Mouse (Mus musculus) CH12.LX (cell line): Measurements from ENCODE around the gene Vps37b. TPM values are rescaled to one million over a fixed set of nuclear protein-coding genes. Genes with fewer than 3 reads are reported as not detected.

Source experiments
- DNase-seq: peaks from one replicate; pipeline ENCODE4 v3.0.0-alpha.2; 2013; ENCODE audit errors: extremely low read depth
- H3K27ac ChIP-seq: 2 replicates; pipeline ENCODE4 v1.5.1; 2012; ENCODE audit warnings: low read depth, mild to moderate bottlenecking, control low read depth, moderate library complexity; ENCODE audit not compliant: insufficient read depth
- H3K27me3 ChIP-seq: replicated peaks from 2 replicates; pipeline ENCODE3; 2012; ENCODE audit warnings: inconsistent platforms
- H3K36me3 ChIP-seq, 2 experiments: replicated peaks in 1 of 2; 2 replicates each; pipeline versions ENCODE3 to v1.6.1; 2012; ENCODE audit warnings: inconsistent platforms in 1 of 2, low read length in 1 of 2, mild to moderate bottlenecking in 1 of 2, mixed read lengths in 1 of 2, moderate library complexity in 1 of 2; ENCODE audit not compliant: control insufficient read depth in 1 of 2, insufficient read depth in 1 of 2
- H3K4me1 ChIP-seq, 2 experiments: 2 replicates each; pipeline ENCODE4 v1.6.1; 2012; ENCODE audit warnings: inconsistent platforms in 1 of 2, moderate library complexity in 1 of 2; ENCODE audit not compliant: insufficient read depth in 2 of 2, control insufficient read depth in 1 of 2
- H3K4me2 ChIP-seq: 2 replicates; pipeline ENCODE4 v1.6.1; 2012; ENCODE audit warnings: low read depth, mild to moderate bottlenecking, control low read depth; ENCODE audit not compliant: poor library complexity, insufficient read depth, severe bottlenecking
- H3K4me3 ChIP-seq, 3 experiments: fragments of 150-350 bp in 1 of 3; sonication (generic) in 1 of 3; replicated peaks in 1 of 3; 2 replicates each; pipeline versions ENCODE3 to v1.5.1; 2011 to 2012; ENCODE audit warnings: low read depth in 2 of 3, low read length in 2 of 3, mild to moderate bottlenecking in 2 of 3, moderate library complexity in 2 of 3, control low read depth in 1 of 3, improper control_type of control experiment in 1 of 3, inconsistent platforms in 1 of 3, mixed read lengths in 1 of 3; ENCODE audit not compliant: poor library complexity in 1 of 3
- H3K79me2 ChIP-seq: replicated peaks from 2 replicates; pipeline ENCODE4 v1.6.1; 2012; ENCODE audit warnings: mild to moderate bottlenecking, moderate library complexity; ENCODE audit not compliant: control insufficient read depth, poor library complexity, insufficient read depth, severe bottlenecking; ENCODE audit errors: extremely low read depth
- H3K9ac ChIP-seq: 2 replicates; pipeline ENCODE4 v1.6.1; 2012; ENCODE audit warnings: low read depth, mild to moderate bottlenecking, control low read depth, moderate library complexity; ENCODE audit not compliant: insufficient read depth
- H3K9me3 ChIP-seq: replicated peaks from 2 replicates; pipeline ENCODE3; 2012; ENCODE audit warnings: low read length, inconsistent platforms, mixed read lengths
- BHLHE40 ChIP-seq: IDR thresholded peaks from 2 replicates; pipeline ENCODE4 v1.6.1; 2011; ENCODE audit warnings: mild to moderate bottlenecking, low read depth, low read length, improper control_type of control experiment
- CHD2 ChIP-seq: IDR thresholded peaks from 2 replicates; pipeline ENCODE4 v1.6.1; 2011; ENCODE audit warnings: low read length, improper control_type of control experiment
- E2F4 ChIP-seq: IDR thresholded peaks from 2 replicates; pipeline ENCODE4 v1.6.1; 2011; ENCODE audit warnings: low read depth, low read length, improper control_type of control experiment; ENCODE audit not compliant: insufficient replicate concordance
- ELF1 ChIP-seq: IDR thresholded peaks from 2 replicates; pipeline ENCODE4 v1.6.1; 2014; ENCODE audit warnings: low read depth, mild to moderate bottlenecking, inconsistent platforms, low read length, improper control_type of control experiment
- EP300 ChIP-seq: IDR thresholded peaks from 2 replicates; pipeline ENCODE4 v1.6.1; 2011; ENCODE audit warnings: low read length, improper control_type of control experiment
- ETS1 ChIP-seq: conservative IDR thresholded peaks from 2 replicates; pipeline ENCODE4 v1.6.1; 2012; ENCODE audit warnings: low read depth, mild to moderate bottlenecking, inconsistent platforms, low read length, improper control_type of control experiment, moderate library complexity
- HCFC1 ChIP-seq: IDR thresholded peaks from 2 replicates; pipeline ENCODE4 v1.6.1; 2012; ENCODE audit warnings: low read depth, mild to moderate bottlenecking, inconsistent platforms, low read length, improper control_type of control experiment
- IRF4 ChIP-seq: IDR thresholded peaks from 2 replicates; pipeline ENCODE4 v1.6.1; 2014; ENCODE audit warnings: low read depth, mild to moderate bottlenecking, inconsistent platforms, low read length, improper control_type of control experiment
- MAZ ChIP-seq: IDR thresholded peaks from 2 replicates; pipeline ENCODE4 v1.6.1; 2012; ENCODE audit warnings: low read depth, mild to moderate bottlenecking, inconsistent platforms, low read length, improper control_type of control experiment, moderate library complexity
- MEF2A ChIP-seq: IDR thresholded peaks from 2 replicates; pipeline ENCODE4 v1.6.1; 2014; ENCODE audit warnings: low read depth, mild to moderate bottlenecking, inconsistent platforms, low read length, improper control_type of control experiment, borderline replicate concordance
- MXI1 ChIP-seq: IDR thresholded peaks from 2 replicates; pipeline ENCODE4 v1.6.1; 2011; ENCODE audit warnings: mild to moderate bottlenecking, low read depth, low read length, improper control_type of control experiment
- MYC ChIP-seq: IDR thresholded peaks from 2 replicates; pipeline ENCODE4 v1.6.1; 2011; ENCODE audit warnings: low read depth, mild to moderate bottlenecking, improper control_type of control experiment, low read length
- NELFE ChIP-seq: IDR thresholded peaks from 2 replicates; pipeline ENCODE4 v1.6.1; 2011; ENCODE audit warnings: low read depth, low read length, improper control_type of control experiment
- NRF1 ChIP-seq: IDR thresholded peaks from 2 replicates; pipeline ENCODE4 v1.6.1; 2014; ENCODE audit warnings: low read depth, mild to moderate bottlenecking, inconsistent platforms, low read length, improper control_type of control experiment, moderate library complexity
- POLR2AphosphoS2 ChIP-seq: IDR thresholded peaks from 2 replicates; pipeline ENCODE4 v1.6.1; 2011; ENCODE audit warnings: low read depth, low read length, improper control_type of control experiment
- RCOR1 ChIP-seq: conservative IDR thresholded peaks from 2 replicates; pipeline ENCODE4 v1.6.1; 2012; ENCODE audit warnings: low read depth, mild to moderate bottlenecking, inconsistent platforms, low read length, improper control_type of control experiment
- SMC3 ChIP-seq: IDR thresholded peaks from 2 replicates; pipeline ENCODE4 v1.6.1; 2011; ENCODE audit warnings: low read depth, low read length, improper control_type of control experiment
- TBP ChIP-seq: conservative IDR thresholded peaks from 2 replicates; pipeline ENCODE4 v1.6.1; 2011; ENCODE audit warnings: low read depth, low read length, improper control_type of control experiment
- TCF12 ChIP-seq: IDR thresholded peaks from 2 replicates; pipeline ENCODE4 v1.6.1; 2014; ENCODE audit warnings: low read depth, mild to moderate bottlenecking, inconsistent platforms, low read length, improper control_type of control experiment
- UBTF ChIP-seq: IDR thresholded peaks from 2 replicates; pipeline ENCODE4 v1.6.1; 2012; ENCODE audit warnings: low read depth, mild to moderate bottlenecking, inconsistent platforms, low read length, improper control_type of control experiment, moderate library complexity
- USF1 ChIP-seq: IDR thresholded peaks from 2 replicates; pipeline ENCODE4 v1.6.1; 2014; ENCODE audit warnings: low read depth, mild to moderate bottlenecking, inconsistent platforms, low read length, improper control_type of control experiment
- ZNF384 ChIP-seq: IDR thresholded peaks from 2 replicates; pipeline ENCODE4 v1.6.1; 2012; ENCODE audit warnings: low read depth, low read length, improper control_type of control experiment, inconsistent platforms
- dilution Hi-C: fragments of 300-500 bp; cut with MboI; formaldehyde crosslinking; loops from 2 replicates; pipeline ENCODE4 v1.14.3; 2020; ENCODE audit warnings: low sequenced_read_pairs; ENCODE audit not compliant: extremely low pct_unique_long_range_greater_than_20kb, extremely low pct_ligation_motif_present
- in situ Hi-C: fragments of 300-500 bp; cut with MboI; formaldehyde crosslinking; loops from 3 replicates; pipeline ENCODE4 v1.14.3; 2019; ENCODE audit warnings: low sequenced_read_pairs, low pct_ligation_motif_present, low pct_unique_long_range_greater_than_20kb, mixed read lengths
- polyA plus RNA-seq: library from polyadenylated mRNA; unstranded; fragments of >175 nt; gene quantifications from 2 replicates; pipeline ENCODE4 v1.2.1, GENCODE M21; 2012; ENCODE audit warnings: low read depth; ENCODE audit not compliant: insufficient read length
- total RNA-seq, 2 experiments: library from RNA; depleted of rRNA; stranded (reverse); fragments of 300-350 nt in 1 of 2; fragments of >200 nt in 1 of 2; gene quantifications; 2 replicates each; pipeline ENCODE4 v1.2.3; 2012 to 2014

Gene Vps37b
- total and polyA plus RNA-seq, 3 experiments, result 8.7 to 23.5 (median 10.2) TPM

DNA sequence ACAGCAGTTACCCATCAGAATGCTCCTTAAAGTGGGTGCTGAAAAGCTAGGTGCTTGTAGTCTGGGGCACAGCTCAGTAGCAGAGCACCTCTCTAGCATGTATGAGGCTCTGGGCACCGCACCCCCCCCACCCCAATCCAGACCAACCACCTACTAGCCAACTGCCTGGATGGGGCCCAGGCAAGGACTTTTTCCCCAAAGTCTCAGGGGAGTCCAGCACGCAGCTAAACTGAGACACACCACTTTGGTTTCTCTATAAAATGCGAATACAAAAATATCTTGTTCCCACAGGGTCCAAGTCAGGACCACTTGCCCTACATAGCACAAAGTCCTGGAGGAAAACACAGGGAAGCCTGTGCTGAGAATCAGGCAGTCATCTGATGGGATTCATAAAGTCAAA is 17.9 kb downstream of the Vps37b start:
- Histone ChIP-seq H3K27me3 (no peaks in the 10 kb centered on the region), H3K79me2 (peaks cover 12% of the 10 kb centered on the region), H3K9ac (peak overlapping the region; percentile 52), H3K4me1 (peaks cover 45 to 87% of the 10 kb centered on the region in 2 experiments), H3K4me2 (peak overlapping the region; percentile 90), H3K36me3 (peaks cover 8 to 38% of the 10 kb centered on the region in 2 experiments), H3K27ac (peak overlapping the region; percentile 95), H3K9me3 (no peaks in the 10 kb centered on the region), H3K4me3 (peak overlapping the region in 2 of 3 experiments; percentile 34 to 37)
- TF ChIP-seq POLR2AphosphoS2 (no peak), BHLHE40 (0 out of 2 replicates have a peak, but pooled peaks have one; percentile 24), NRF1 (no peak), SMC3 (no peak; the same call in 1 of the 2 replicates), MAZ (peak; percentile 89), USF1 (no peak), MXI1 (peak; percentile 21; the same call in 1 of the 2 replicates), ZNF384 (peak; percentile 40; the same call in 1 of the 2 replicates), RCOR1 (0 out of 2 replicates have a peak, but pooled peaks have one; percentile 54), ETS1 (peak; percentile 49; the same call in 1 of the 2 replicates), MEF2A (peak; percentile 91), EP300 (peak; percentile 67), IRF4 (peak; percentile 67; the same call in 1 of the 2 replicates), E2F4 (no peak), NELFE (0 out of 2 replicates have a peak, but pooled peaks have one; percentile 23), MYC (peak; percentile 9; the same call in 1 of the 2 replicates), ELF1 (no peak), HCFC1 (no peak), TCF12 (peak; percentile 63; the same call in 1 of the 2 replicates), UBTF (peak; percentile 29; the same call in 1 of the 2 replicates), CHD2 (peak; percentile 76), TBP (no peak)
- dilution Hi-C loops (no loop called here), in situ Hi-C loops (no loop called here)
- DNase-seq, result peak; percentile 53
